Mouse (Mus musculus) ovary, postnatal 14 days (tissue): ENCODE measurements around the gene Chd3.
A peak's percentile ranks its signal among the peaks of the same experiment; 100 is the strongest.
"Not testable (repeated sequence)": the region's sequence is repeated elsewhere in the genome, so short reads cannot be mapped to it uniquely, and the experiment has no call there.

Experiments
- DNase-seq: peaks from one replicate; pipeline ENCODE4 v3.0.0; 2022; ENCODE audit warnings: low spot score

The Chd3 gene

GRCm38 (mm10) chr11:69323667-69324111 lies 45.5 kb downstream of the Chd3 start, which contains the start of the genes Cntrob and Trappc1:
Gene Cntrob, minus strand, starts transcription at chr11:69323775.
Gene Trappc1, plus strand, starts transcription at chr11:69323980.
- peak; percentile 96 for DNase-seq

- DNase-seq, result no peak
Observed at GRCm38 (mm10) chr11:69322693-69323471, 46.3 kb downstream of the Chd3 start.

GRCm38 (mm10) chr11:69322010-69322409 lies 47.2 kb downstream of the Chd3 start:
- no peak for DNase-seq

- no peak for DNase-seq
Observed at GRCm38 (mm10) chr11:69321580-69321979, 47.6 kb downstream of the Chd3 start.

GRCm38 (mm10) chr11:69318000-69318399 lies 51.2 kb downstream of the Chd3 start:
- DNase-seq, result not testable (repeated sequence)

GRCm38 (mm10) chr11:69316361-69316760 lies 52.8 kb downstream of the Chd3 start:
- DNase-seq, result no peak

- no peak for DNase-seq
Observed at GRCm38 (mm10) chr11:69311266-69311665, 57.9 kb downstream of the Chd3 start.

GRCm38 (mm10) chr11:69306039-69306438 lies 63.2 kb downstream of the Chd3 start:
- no peak for DNase-seq

- no peak for DNase-seq
Observed at GRCm38 (mm10) chr11:69305291-69305690, 63.9 kb downstream of the Chd3 start.

GRCm38 (mm10) chr11:69302817-69303216 lies 66.4 kb downstream of the Chd3 start:
- DNase-seq, result no peak

- DNase-seq, result no peak
Observed at GRCm38 (mm10) chr11:69298231-69298630, 71.0 kb downstream of the Chd3 start.

GRCm38 (mm10) chr11:69297799-69298198 lies 71.4 kb downstream of the Chd3 start:
- DNase-seq, result no peak

GRCm38 (mm10) chr11:69295286-69295685 lies 73.9 kb downstream of the Chd3 start:
- no peak for DNase-seq
